Mouse (Mus musculus) limb, embryonic 13.5 days (tissue): ENCODE measurements around the gene Rere. TPM values are rescaled to one million over a fixed set of nuclear protein-coding genes. Genes with fewer than 3 reads are reported as not detected.

ENCODE experiments used
- polyA plus RNA-seq: library from polyadenylated mRNA; unstranded; fragments of >200 nt; fragmentation: Nextera tagmentation; extraction: Ambion mirVana; gene quantifications from 2 replicates; pipeline ENCODE4 v1.2.1, GENCODE M21; 2015

The Rere gene
- polyA plus RNA-seq, 1 experiment from 2014 or later = 24.2 TPM

Other genes starting within 250 kb of the Rere start
- 1.2 TPM in 2 replicates for gene Gpr157, start 194.3 kb upstream of the Rere start, polyA plus RNA-seq
- 2.2 TPM in 2 replicates for gene Slc2a5, start 162.4 kb upstream of the Rere start, polyA plus RNA-seq
- not detected in 2 replicates for gene Slc2a7, start 132.7 kb upstream of the Rere start, polyA plus RNA-seq
- gene Car6, start 80.3 kb upstream of the Rere start, polyA plus RNA-seq = 0.50 and 0.55 TPM in 2 replicates
- 1,739 and 1,773 TPM in 2 replicates for gene Eno1, start 44.9 kb upstream of the Rere start, polyA plus RNA-seq